Mouse (Mus musculus): ENCODE measurements around the gene Ano10. TPM values are rescaled to one million over a fixed set of nuclear protein-coding genes. Genes with fewer than 3 reads are reported as not detected.

The Ano10 gene
- polyA plus RNA-seq (2021; fragmentation: Nextera tagmentation) = 19.5 and 22.5 TPM in 2 replicates
- long read RNA-seq, experiment 1, transcript Ano10-201 (13 exons, 2,653 nt) = major isoform, 63 of 78 reads
- long read RNA-seq, experiment 1, partial matches to known transcripts = 5 of 78 reads
- long read RNA-seq, experiment 1, other reads (novel, unspliced or antisense) = 10 of 78 reads
- long read RNA-seq, experiment 2, transcript Ano10-201 (13 exons, 2,653 nt) = major isoform, 15 of 26 reads
- long read RNA-seq, experiment 2, partial matches to known transcripts = 9 of 26 reads
- long read RNA-seq, experiment 2, other reads (novel, unspliced or antisense) = 2 of 26 reads

DNA sequence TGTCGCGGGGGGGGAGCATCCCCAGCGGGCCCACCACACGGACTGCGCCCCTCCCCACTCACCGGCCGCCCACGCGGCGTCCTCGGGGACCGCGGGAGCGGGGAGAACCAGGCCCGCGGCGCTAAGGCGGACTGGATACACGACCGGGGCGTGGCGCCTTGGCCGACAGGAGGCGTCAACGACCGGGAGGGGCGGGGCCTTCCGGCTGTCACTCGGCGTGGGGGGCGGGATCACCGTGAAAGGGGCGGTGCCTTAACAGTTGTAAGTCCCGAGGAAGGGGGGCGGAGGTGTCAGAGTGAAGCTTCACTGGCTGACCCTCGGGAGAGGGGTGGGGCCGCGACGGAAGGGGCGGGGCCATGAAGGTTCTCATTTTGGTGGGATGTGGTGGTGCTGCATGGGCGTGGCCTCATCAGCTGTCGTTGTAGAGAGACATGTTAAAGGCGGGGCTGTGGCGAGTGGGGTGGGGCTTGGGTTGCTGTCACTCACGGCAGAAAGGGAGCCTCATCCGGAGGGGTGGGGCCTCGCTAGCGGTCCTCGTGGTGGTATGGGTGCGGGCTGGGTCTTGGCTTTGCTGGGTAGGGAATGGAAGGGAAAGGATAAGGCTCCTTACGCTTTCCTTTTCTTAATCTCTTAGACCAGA is at the start of gene Ano10:
Ano10 (minus strand) TSS at position 182 of the 640 bp plus-strand sequence.

Other genes with a start within 250 kb of the Ano10 start
- 51.3 and 60.0 TPM in 2 replicates for gene Snrk, start 177.2 kb downstream of the Ano10 start, polyA plus RNA-seq (2021; fragmentation: Nextera tagmentation)
- 13.9 and 15.5 TPM in 2 replicates for gene Abhd5, start 57.2 kb upstream of the Ano10 start, polyA plus RNA-seq (2021; fragmentation: Nextera tagmentation)

All from left cerebral cortex, adult 6 months (tissue).